Mouse (Mus musculus) MEL (cell line): Measurements from ENCODE around the gene Tfrc. TPM values are rescaled to one million over a fixed set of nuclear protein-coding genes. Genes with fewer than 3 reads are reported as not detected.
A peak's percentile ranks its signal among the peaks of the same experiment; 100 is the strongest.

Experiments used
- DNase-seq: peaks from one replicate; pipeline ENCODE4 v3.0.0; 2011; ENCODE audit warnings: low read depth, low spot score
- H3K27ac ChIP-seq: 2 replicates; pipeline ENCODE4 v1.5.1; 2012; ENCODE audit warnings: low read depth, mild to moderate bottlenecking, control low read depth, low read length, moderate library complexity; ENCODE audit not compliant: control insufficient read depth
- H3K27me3 ChIP-seq, 2 experiments: fragments of 150-350 bp in 1 of 2; sonication (generic) in 1 of 2; 2 replicates each; pipeline ENCODE4 v1.6.1; 2012; ENCODE audit warnings: low read length in 2 of 2, mild to moderate bottlenecking in 2 of 2, improper control_type of control experiment in 1 of 2, moderate library complexity in 1 of 2; ENCODE audit not compliant: insufficient read depth in 2 of 2, control insufficient read depth in 1 of 2
- H3K36me3 ChIP-seq, 2 experiments: 2 replicates each; pipeline ENCODE4 v1.6.1; 2012 to 2014; ENCODE audit warnings: low read length in 2 of 2, improper control_type of control experiment in 1 of 2, inconsistent platforms in 1 of 2, mild to moderate bottlenecking in 1 of 2; ENCODE audit not compliant: insufficient read depth in 2 of 2, control insufficient read depth in 1 of 2
- H3K4me1 ChIP-seq, 2 experiments: fragments of 150-350 bp in 1 of 2; sonication (generic) in 1 of 2; 2 replicates each; pipeline ENCODE4 v1.6.1; 2012; ENCODE audit warnings: low read length in 2 of 2, improper control_type of control experiment in 1 of 2, mild to moderate bottlenecking in 1 of 2; ENCODE audit not compliant: insufficient read depth in 2 of 2, control insufficient read depth in 1 of 2
- H3K4me3 ChIP-seq, 2 experiments: fragments of 150-350 bp in 1 of 2; sonication (generic) in 1 of 2; 2 replicates each; pipeline ENCODE4 v1.5.1; 2012; ENCODE audit warnings: low read depth in 2 of 2, low read length in 2 of 2, mild to moderate bottlenecking in 2 of 2, moderate library complexity in 2 of 2, control low read depth in 1 of 2, improper control_type of control experiment in 1 of 2; ENCODE audit not compliant: control insufficient read depth in 1 of 2, insufficient read depth in 1 of 2
- H3K79me2 ChIP-seq: 2 replicates; pipeline ENCODE4 v1.6.1; 2012; ENCODE audit warnings: mild to moderate bottlenecking, low read length, moderate library complexity; ENCODE audit not compliant: control insufficient read depth, poor library complexity, insufficient read depth
- H3K9ac ChIP-seq: 2 replicates; pipeline ENCODE4 v1.6.1; 2012; ENCODE audit warnings: low read depth, mild to moderate bottlenecking, control low read depth, low read length, moderate library complexity; ENCODE audit not compliant: control insufficient read depth, poor library complexity, severe bottlenecking
- H3K9me3 ChIP-seq: fragments of 150-350 bp; sonication (generic); replicated peaks from 2 replicates; pipeline ENCODE4 v1.6.1; 2012; ENCODE audit warnings: mild to moderate bottlenecking, low read length, improper control_type of control experiment, moderate library complexity; ENCODE audit not compliant: insufficient read depth
- BHLHE40 ChIP-seq: IDR thresholded peaks from 2 replicates; pipeline ENCODE4 v1.6.1; 2012; ENCODE audit warnings: low read depth, mild to moderate bottlenecking, inconsistent platforms, low read length, improper control_type of control experiment, borderline replicate concordance
- CHD2 ChIP-seq: IDR thresholded peaks from 2 replicates; pipeline ENCODE4 v1.6.1; 2011; ENCODE audit warnings: low read length, improper control_type of control experiment
- E2F4 ChIP-seq: IDR thresholded peaks from 2 replicates; pipeline ENCODE4 v1.6.1; 2011; ENCODE audit warnings: low read depth, low read length, improper control_type of control experiment, borderline replicate concordance
- ELF1 ChIP-seq: IDR thresholded peaks from 2 replicates; pipeline ENCODE4 v1.6.1; 2014; ENCODE audit warnings: low read depth, mild to moderate bottlenecking, inconsistent platforms, low read length, improper control_type of control experiment, moderate library complexity
- GATA1 ChIP-seq: IDR thresholded peaks from 2 replicates; pipeline ENCODE4 v1.6.1; 2011; ENCODE audit warnings: low read depth, low read length, improper control_type of control experiment
- HCFC1 ChIP-seq: IDR thresholded peaks from 2 replicates; pipeline ENCODE4 v1.6.1; 2012; ENCODE audit warnings: low read depth, mild to moderate bottlenecking, inconsistent platforms, low read length, improper control_type of control experiment, moderate library complexity
- KAT2A ChIP-seq: conservative IDR thresholded peaks from 2 replicates; pipeline ENCODE4 v1.6.1; 2012; ENCODE audit warnings: low read depth, low read length, improper control_type of control experiment, inconsistent platforms
- MAX ChIP-seq: IDR thresholded peaks from 2 replicates; pipeline ENCODE4 v1.6.1; 2011; ENCODE audit warnings: low read length, improper control_type of control experiment
- MEF2A ChIP-seq: IDR thresholded peaks from 2 replicates; pipeline ENCODE4 v1.6.1; 2014; ENCODE audit warnings: low read depth, mild to moderate bottlenecking, inconsistent platforms, low read length, improper control_type of control experiment; ENCODE audit not compliant: poor library complexity, insufficient replicate concordance, severe bottlenecking; ENCODE audit errors: extremely low read depth
- MXI1 ChIP-seq: IDR thresholded peaks from 2 replicates; pipeline ENCODE4 v1.6.1; 2011; ENCODE audit warnings: mild to moderate bottlenecking, low read depth, low read length, improper control_type of control experiment
- MYC ChIP-seq: IDR thresholded peaks from 2 replicates; pipeline ENCODE4 v1.6.1; 2011; ENCODE audit warnings: low read depth, mild to moderate bottlenecking, low read length, improper control_type of control experiment, moderate library complexity
- POLR2AphosphoS5 ChIP-seq: IDR thresholded peaks from 2 replicates; pipeline ENCODE4 v1.6.1; 2012; ENCODE audit warnings: low read depth, borderline replicate concordance, mild to moderate bottlenecking, inconsistent platforms, low read length, moderate library complexity, mixed read lengths
- RAD21 ChIP-seq: IDR thresholded peaks from 2 replicates; pipeline ENCODE4 v1.6.1; 2011; ENCODE audit warnings: mild to moderate bottlenecking, low read depth, low read length, improper control_type of control experiment
- RCOR1 ChIP-seq: IDR thresholded peaks from 2 replicates; pipeline ENCODE4 v1.6.1; 2012; ENCODE audit warnings: low read depth, mild to moderate bottlenecking, inconsistent platforms, low read length, improper control_type of control experiment
- SIN3A ChIP-seq: IDR thresholded peaks from 2 replicates; pipeline ENCODE4 v1.6.1; 2012; ENCODE audit warnings: low read length, improper control_type of control experiment, inconsistent platforms
- TAL1 ChIP-seq: IDR thresholded peaks from 2 replicates; pipeline ENCODE4 v1.6.1; 2012; ENCODE audit warnings: mild to moderate bottlenecking, inconsistent platforms, low read length, moderate library complexity, mixed read lengths
- TBP ChIP-seq: IDR thresholded peaks from 2 replicates; pipeline ENCODE4 v1.8.0; 2011; ENCODE audit warnings: low read depth, low read length, improper control_type of control experiment
- ZNF384 ChIP-seq: IDR thresholded peaks from 2 replicates; pipeline ENCODE4 v1.6.1; 2012; ENCODE audit warnings: low read depth, mild to moderate bottlenecking, inconsistent platforms, low read length, improper control_type of control experiment
- polyA plus RNA-seq, 2 experiments: library from polyadenylated mRNA; stranded (reverse) in 1 of 2; unstranded in 1 of 2; fragments of >175 nt in 1 of 2; fragments of >200 nt in 1 of 2; gene quantifications; 2 replicates each; pipeline versions ENCODE4 v1.2.1 to v1.2.4; 2012; ENCODE audit warnings: low replicate concordance in 2 of 2, low read depth in 1 of 2; ENCODE audit not compliant: insufficient read length in 2 of 2, insufficient read depth in 1 of 2, missing spikeins in 1 of 2
- total RNA-seq: library from RNA; depleted of rRNA; stranded (reverse); fragments of 300-350 nt; gene quantifications from 2 replicates; pipeline ENCODE4 v1.2.3, GENCODE M21; 2012

The Tfrc gene
- total and polyA plus RNA-seq, 3 experiments: 90.9 to 234 (median 106) TPM

- Histone ChIP-seq H3K9me3 (no peaks in the 10 kb centered on the region), H3K4me3 (no peak overlapping the region), H3K36me3 (peaks cover 0 to 18% of the 10 kb centered on the region in 2 experiments; a peak in 2 of 4 replicates), H3K79me2 (peaks cover 21% of the 10 kb centered on the region), H3K9ac (no peak overlapping the region), H3K4me1 (peaks cover 4 to 19% of the 10 kb centered on the region in 2 experiments), H3K27me3 (no peaks in the 10 kb centered on the region), H3K27ac (no peak overlapping the region)
- DNase-seq: no peak
- TF ChIP-seq SIN3A: no peak
- TF ChIP-seq BHLHE40: no peak
- TF ChIP-seq RAD21: no peak
- TF ChIP-seq MYC: no peak
- TF ChIP-seq MAX: no peak
- TF ChIP-seq GATA1: no peak
- TF ChIP-seq RCOR1: no peak
- no peak for TF ChIP-seq HCFC1
- TF ChIP-seq ELF1: no peak
- no peak for TF ChIP-seq CHD2
- TF ChIP-seq TBP: no peak
- no peak for TF ChIP-seq TAL1
- TF ChIP-seq MXI1: no peak
- no peak for TF ChIP-seq KAT2A
- TF ChIP-seq MEF2A: no peak
- no peak for TF ChIP-seq E2F4
Observed at GRCm38 (mm10) chr16:32647712-32648111, 39.0 kb downstream of the Tfrc start.

- Histone ChIP-seq H3K9ac (no peak overlapping the region), H3K79me2 (peaks cover 15% of the 10 kb centered on the region; the same call in 1 of the 2 replicates), H3K4me3 (no peak overlapping the region), H3K9me3 (no peaks in the 10 kb centered on the region), H3K36me3 (peaks cover 0 to 18% of the 10 kb centered on the region in 2 experiments; a peak in 2 of 4 replicates), H3K27me3 (no peaks in the 10 kb centered on the region), H3K4me1 (peaks cover 4 to 17% of the 10 kb centered on the region in 2 experiments), H3K27ac (peak overlapping the region; percentile 49; the same call in 1 of the 2 replicates)
- TF ChIP-seq ZNF384: peak; percentile 25; the same call in 1 of the 2 replicates
- no peak for TF ChIP-seq POLR2AphosphoS5
- DNase-seq: peak; percentile 46
Observed at GRCm38 (mm10) chr16:32650461-32650860, 41.7 kb downstream of the Tfrc start.
